Mouse (Mus musculus): ENCODE results near the gene Kansl1l.

DNA sequence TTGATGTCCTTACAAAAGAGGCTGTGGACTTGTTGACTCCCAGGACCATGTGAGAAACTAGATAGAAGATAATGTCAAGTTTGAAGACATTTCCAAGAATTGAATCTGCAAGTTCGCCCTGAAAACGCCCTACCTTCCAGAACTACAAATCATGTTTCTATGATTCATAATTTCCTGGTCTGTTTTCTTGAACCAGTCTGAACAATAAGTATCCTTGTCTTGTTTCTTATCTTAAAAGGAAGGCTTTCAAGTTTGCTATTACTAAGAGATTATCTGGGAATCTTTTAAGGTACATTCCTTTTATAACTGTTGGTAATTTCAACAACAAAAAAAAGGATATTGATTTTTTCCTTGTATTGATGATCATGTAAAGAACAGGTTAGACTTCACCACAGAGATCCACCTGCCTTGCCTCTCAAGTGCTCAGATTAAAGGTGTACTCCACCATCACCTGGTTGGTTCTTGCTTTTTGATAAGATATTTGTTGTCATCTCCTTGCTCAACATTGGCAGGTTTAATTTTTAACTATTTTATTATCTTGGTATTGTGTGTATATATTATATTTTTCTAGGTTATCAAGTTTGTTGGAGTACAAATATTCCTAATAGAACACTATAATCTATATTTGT is 24.4 kb downstream of the Kansl1l start:
- no peak for TF ChIP-seq POLR2A (IDR thresholded peaks at IDR 0.05; ENCODE audit: borderline replicate concordance, insufficient read depth, low read length)
- TF ChIP-seq CTCF (IDR thresholded peaks at IDR 0.05; ENCODE audit: borderline replicate concordance, insufficient read depth, low read depth, low read length) = no peak

All from cerebellum, adult 2 months (tissue).